Mouse (Mus musculus) MEL (cell line): ENCODE data around the gene Vpreb2. TPM values are rescaled to one million over a fixed set of nuclear protein-coding genes. Genes with fewer than 3 reads are reported as not detected.

ENCODE experiments used
- DNase-seq: peaks from one replicate; pipeline ENCODE4 v3.0.0; 2011; ENCODE audit warnings: low read depth, low spot score
- H3K27ac ChIP-seq: 2 replicates; pipeline ENCODE4 v1.5.1; 2012; ENCODE audit warnings: low read depth, mild to moderate bottlenecking, control low read depth, low read length, moderate library complexity; ENCODE audit not compliant: control insufficient read depth
- H3K27me3 ChIP-seq, 2 experiments: fragments of 150-350 bp in 1 of 2; sonication (generic) in 1 of 2; 2 replicates each; pipeline ENCODE4 v1.6.1; 2012; ENCODE audit warnings: low read length in 2 of 2, mild to moderate bottlenecking in 2 of 2, improper control_type of control experiment in 1 of 2, moderate library complexity in 1 of 2; ENCODE audit not compliant: insufficient read depth in 2 of 2, control insufficient read depth in 1 of 2
- H3K36me3 ChIP-seq, 2 experiments: 2 replicates each; pipeline ENCODE4 v1.6.1; 2012 to 2014; ENCODE audit warnings: low read length in 2 of 2, improper control_type of control experiment in 1 of 2, inconsistent platforms in 1 of 2, mild to moderate bottlenecking in 1 of 2; ENCODE audit not compliant: insufficient read depth in 2 of 2, control insufficient read depth in 1 of 2
- H3K4me1 ChIP-seq, 2 experiments: fragments of 150-350 bp in 1 of 2; sonication (generic) in 1 of 2; 2 replicates each; pipeline ENCODE4 v1.6.1; 2012; ENCODE audit warnings: low read length in 2 of 2, improper control_type of control experiment in 1 of 2, mild to moderate bottlenecking in 1 of 2; ENCODE audit not compliant: insufficient read depth in 2 of 2, control insufficient read depth in 1 of 2
- H3K4me3 ChIP-seq, 2 experiments: fragments of 150-350 bp in 1 of 2; sonication (generic) in 1 of 2; 2 replicates each; pipeline ENCODE4 v1.5.1; 2012; ENCODE audit warnings: low read depth in 2 of 2, low read length in 2 of 2, mild to moderate bottlenecking in 2 of 2, moderate library complexity in 2 of 2, control low read depth in 1 of 2, improper control_type of control experiment in 1 of 2; ENCODE audit not compliant: control insufficient read depth in 1 of 2, insufficient read depth in 1 of 2
- H3K79me2 ChIP-seq: 2 replicates; pipeline ENCODE4 v1.6.1; 2012; ENCODE audit warnings: mild to moderate bottlenecking, low read length, moderate library complexity; ENCODE audit not compliant: control insufficient read depth, poor library complexity, insufficient read depth
- H3K9ac ChIP-seq: 2 replicates; pipeline ENCODE4 v1.6.1; 2012; ENCODE audit warnings: low read depth, mild to moderate bottlenecking, control low read depth, low read length, moderate library complexity; ENCODE audit not compliant: control insufficient read depth, poor library complexity, severe bottlenecking
- H3K9me3 ChIP-seq: fragments of 150-350 bp; sonication (generic); replicated peaks from 2 replicates; pipeline ENCODE4 v1.6.1; 2012; ENCODE audit warnings: mild to moderate bottlenecking, low read length, improper control_type of control experiment, moderate library complexity; ENCODE audit not compliant: insufficient read depth
- BHLHE40 ChIP-seq: IDR thresholded peaks from 2 replicates; pipeline ENCODE4 v1.6.1; 2012; ENCODE audit warnings: low read depth, mild to moderate bottlenecking, inconsistent platforms, low read length, improper control_type of control experiment, borderline replicate concordance
- CHD1 ChIP-seq: IDR thresholded peaks from 2 replicates; pipeline ENCODE4 v1.6.1; 2012; ENCODE audit warnings: low read depth, mild to moderate bottlenecking, inconsistent platforms, low read length, improper control_type of control experiment
- E2F4 ChIP-seq: IDR thresholded peaks from 2 replicates; pipeline ENCODE4 v1.6.1; 2011; ENCODE audit warnings: low read depth, low read length, improper control_type of control experiment, borderline replicate concordance
- ETS1 ChIP-seq: IDR thresholded peaks from 2 replicates; pipeline ENCODE4 v1.6.1; 2012; ENCODE audit warnings: low read depth, mild to moderate bottlenecking, inconsistent platforms, low read length, improper control_type of control experiment, moderate library complexity
- HCFC1 ChIP-seq: IDR thresholded peaks from 2 replicates; pipeline ENCODE4 v1.6.1; 2012; ENCODE audit warnings: low read depth, mild to moderate bottlenecking, inconsistent platforms, low read length, improper control_type of control experiment, moderate library complexity
- MAFK ChIP-seq: IDR thresholded peaks from 2 replicates; pipeline ENCODE4 v1.6.1; 2011; ENCODE audit warnings: low read depth, mild to moderate bottlenecking, low read length, improper control_type of control experiment, borderline replicate concordance
- MEF2A ChIP-seq: IDR thresholded peaks from 2 replicates; pipeline ENCODE4 v1.6.1; 2014; ENCODE audit warnings: low read depth, mild to moderate bottlenecking, inconsistent platforms, low read length, improper control_type of control experiment; ENCODE audit not compliant: poor library complexity, insufficient replicate concordance, severe bottlenecking; ENCODE audit errors: extremely low read depth
- MXI1 ChIP-seq: IDR thresholded peaks from 2 replicates; pipeline ENCODE4 v1.6.1; 2011; ENCODE audit warnings: mild to moderate bottlenecking, low read depth, low read length, improper control_type of control experiment
- MYC ChIP-seq: IDR thresholded peaks from 2 replicates; pipeline ENCODE4 v1.6.1; 2011; ENCODE audit warnings: low read depth, mild to moderate bottlenecking, low read length, improper control_type of control experiment, moderate library complexity
- NELFE ChIP-seq: IDR thresholded peaks from 2 replicates; pipeline ENCODE4 v1.6.1; 2011; ENCODE audit warnings: low read depth, low read length, improper control_type of control experiment
- NRF1 ChIP-seq: IDR thresholded peaks from 2 replicates; pipeline ENCODE4 v1.6.1; 2014; ENCODE audit warnings: low read depth, mild to moderate bottlenecking, inconsistent platforms, low read length, improper control_type of control experiment, moderate library complexity; ENCODE audit not compliant: poor library complexity, insufficient read depth, severe bottlenecking
- POLR2AphosphoS2 ChIP-seq: IDR thresholded peaks from 2 replicates; pipeline ENCODE4 v1.6.1; 2011; ENCODE audit warnings: low read length, improper control_type of control experiment
- POLR2AphosphoS5 ChIP-seq: IDR thresholded peaks from 2 replicates; pipeline ENCODE4 v1.6.1; 2012; ENCODE audit warnings: low read depth, borderline replicate concordance, mild to moderate bottlenecking, inconsistent platforms, low read length, moderate library complexity, mixed read lengths
- RAD21 ChIP-seq: IDR thresholded peaks from 2 replicates; pipeline ENCODE4 v1.6.1; 2011; ENCODE audit warnings: mild to moderate bottlenecking, low read depth, low read length, improper control_type of control experiment
- SMC3 ChIP-seq: IDR thresholded peaks from 2 replicates; pipeline ENCODE4 v1.6.1; 2011; ENCODE audit warnings: low read depth, low read length, improper control_type of control experiment
- TBP ChIP-seq: IDR thresholded peaks from 2 replicates; pipeline ENCODE4 v1.8.0; 2011; ENCODE audit warnings: low read depth, low read length, improper control_type of control experiment
- TCF12 ChIP-seq: IDR thresholded peaks from 2 replicates; pipeline ENCODE4 v1.6.1; 2014; ENCODE audit warnings: low read depth, mild to moderate bottlenecking, inconsistent platforms, low read length, improper control_type of control experiment, moderate library complexity
- UBTF ChIP-seq: IDR thresholded peaks from 2 replicates; pipeline ENCODE4 v1.6.1; 2012; ENCODE audit warnings: low read depth, mild to moderate bottlenecking, inconsistent platforms, low read length, improper control_type of control experiment, moderate library complexity, borderline replicate concordance; ENCODE audit not compliant: insufficient read depth
- USF1 ChIP-seq: IDR thresholded peaks from 2 replicates; pipeline ENCODE4 v1.6.1; 2014; ENCODE audit warnings: low read depth, mild to moderate bottlenecking, inconsistent platforms, low read length, improper control_type of control experiment, moderate library complexity
- ZC3H11A ChIP-seq: IDR thresholded peaks from 2 replicates; pipeline ENCODE4 v1.6.1; 2012; ENCODE audit warnings: low read depth, mild to moderate bottlenecking, inconsistent platforms, low read length, improper control_type of control experiment
- polyA plus RNA-seq, 2 experiments: library from polyadenylated mRNA; stranded (reverse) in 1 of 2; unstranded in 1 of 2; fragments of >175 nt in 1 of 2; fragments of >200 nt in 1 of 2; gene quantifications; 2 replicates each; pipeline versions ENCODE4 v1.2.1 to v1.2.4; 2012; ENCODE audit warnings: low replicate concordance in 2 of 2, low read depth in 1 of 2; ENCODE audit not compliant: insufficient read length in 2 of 2, insufficient read depth in 1 of 2, missing spikeins in 1 of 2
- total RNA-seq: library from RNA; depleted of rRNA; stranded (reverse); fragments of 300-350 nt; gene quantifications from 2 replicates; pipeline ENCODE4 v1.2.3, GENCODE M21; 2012

Vpreb2 gene
- total and polyA plus RNA-seq, 3 experiments, result not detected

DNA sequence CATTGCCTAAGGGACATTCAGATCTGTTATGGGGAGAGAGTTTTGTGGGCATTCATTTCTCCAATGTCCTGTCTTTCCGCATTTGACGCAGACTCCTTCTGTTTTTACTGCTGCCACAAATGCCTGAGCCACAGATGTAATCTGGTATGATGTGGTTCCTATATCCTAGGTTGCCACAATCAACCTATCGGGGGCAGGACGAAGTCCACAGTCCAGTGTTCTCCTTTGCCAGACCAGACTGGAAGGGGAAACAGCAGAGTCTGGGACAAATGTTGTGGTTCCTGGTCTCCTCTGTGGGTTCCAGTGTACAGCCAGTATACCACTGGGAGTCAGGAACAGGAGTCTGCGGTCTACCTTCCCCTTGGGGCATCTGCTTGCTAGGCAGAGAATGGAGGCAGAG is 19.4 kb downstream of the Vpreb2 start:
- no peak overlapping the region for H3K4me3 ChIP-seq

DNA sequence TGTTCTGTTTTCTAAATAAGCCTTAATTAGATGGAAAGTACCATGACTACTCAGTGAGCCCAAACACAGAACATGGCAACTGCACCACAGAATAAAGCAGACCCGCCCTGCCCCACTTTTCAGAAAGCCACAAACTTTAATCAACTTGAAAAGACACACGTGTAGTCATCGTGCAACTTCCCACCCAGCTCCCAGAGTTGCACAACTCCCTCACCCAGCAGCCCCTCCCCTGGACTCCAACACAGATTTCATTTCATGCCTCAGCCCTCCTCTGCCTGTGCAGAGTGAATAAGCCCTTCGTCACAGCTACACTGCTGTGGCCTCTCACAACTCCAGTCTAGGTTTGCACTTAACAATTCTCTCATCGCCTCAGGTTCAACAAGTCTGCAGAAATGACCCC is 24.4 kb downstream of the Vpreb2 start:
- no peaks in the 10 kb centered on the region for H3K36me3 ChIP-seq
- H3K9me3 ChIP-seq, result no peaks in the 10 kb centered on the region
- H3K4me3 ChIP-seq, result no peak overlapping the region
- DNase-seq, result no peak
- no peaks in the 10 kb centered on the region for H3K79me2 ChIP-seq
- H3K27ac ChIP-seq, result no peak overlapping the region
- peaks cover 27 to 40% of the 10 kb centered on the region in 2 experiments for H3K27me3 ChIP-seq
- no peak for TF ChIP-seq NRF1
- TF ChIP-seq USF1, result no peak
- no peak for TF ChIP-seq POLR2AphosphoS2
- TF ChIP-seq HCFC1, result no peak
- no peaks in the 10 kb centered on the region for H3K4me1 ChIP-seq
- no peak overlapping the region for H3K9ac ChIP-seq

More for the DNA sequence above, 19.4 kb downstream of the Vpreb2 start:
- TF ChIP-seq POLR2AphosphoS5 (no peak), USF1 (no peak), MEF2A (no peak), POLR2AphosphoS2 (no peak), MXI1 (no peak)
- Histone ChIP-seq H3K79me2 (no peaks in the 10 kb centered on the region), H3K9me3 (no peaks in the 10 kb centered on the region), H3K27ac (no peak overlapping the region), H3K36me3 (no peaks in the 10 kb centered on the region), H3K9ac (no peak overlapping the region), H3K27me3 (peaks cover 12 to 24% of the 10 kb centered on the region in 2 experiments), H3K4me1 (no peaks in the 10 kb centered on the region)
- DNase-seq, result no peak

DNA sequence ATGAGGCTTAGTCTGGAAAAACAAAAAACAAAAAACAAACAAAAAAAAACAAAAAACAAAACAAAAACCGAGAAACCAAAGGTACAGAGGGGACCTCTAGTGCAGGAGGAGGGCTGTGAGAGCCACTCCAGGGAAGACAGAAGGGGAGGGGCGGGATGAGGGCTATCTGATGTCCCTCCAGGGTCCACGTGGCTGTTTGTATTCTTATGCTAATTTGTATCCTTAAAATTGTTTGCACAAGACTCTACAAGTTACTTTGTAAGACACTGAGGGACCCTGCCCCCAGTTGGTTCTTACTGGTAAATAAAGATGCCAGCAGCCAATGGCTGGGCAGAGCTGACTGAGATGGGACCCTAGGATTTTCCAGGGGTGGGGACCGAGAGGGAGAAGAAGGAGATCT is 26.9 kb downstream of the Vpreb2 start:
- no peak overlapping the region for H3K9ac ChIP-seq
- no peaks in the 10 kb centered on the region for H3K79me2 ChIP-seq
- TF ChIP-seq SMC3 (no peak), TCF12 (no peak), CHD1 (no peak), MEF2A (no peak), NELFE (no peak), E2F4 (no peak), USF1 (no peak), HCFC1 (no peak), ETS1 (no peak), ZC3H11A (no peak), TBP (no peak), UBTF (no peak), MYC (no peak), MAFK (no peak), BHLHE40 (no peak), POLR2AphosphoS2 (no peak), RAD21 (no peak)
- TF ChIP-seq, all 39 proteins: peak for 0
- Histone ChIP-seq H3K27ac (no peak overlapping the region), H3K9me3 (no peaks in the 10 kb centered on the region), H3K27me3 (peaks cover 23 to 32% of the 10 kb centered on the region in 2 experiments), H3K36me3 (no peaks in the 10 kb centered on the region), H3K4me3 (no peak overlapping the region), H3K4me1 (no peaks in the 10 kb centered on the region)
- no peak for DNase-seq
